Mouse (Mus musculus) right cerebral cortex, postnatal 10 days (tissue): Measurements from ENCODE around the gene Lmbr1l.

ENCODE experiments used
- DNase-seq, 2 experiments: peaks; one replicate each; pipeline ENCODE4 v3.0.0; 2021; ENCODE audit warnings: low spot score in 2 of 2

Gene Lmbr1l

DNA sequence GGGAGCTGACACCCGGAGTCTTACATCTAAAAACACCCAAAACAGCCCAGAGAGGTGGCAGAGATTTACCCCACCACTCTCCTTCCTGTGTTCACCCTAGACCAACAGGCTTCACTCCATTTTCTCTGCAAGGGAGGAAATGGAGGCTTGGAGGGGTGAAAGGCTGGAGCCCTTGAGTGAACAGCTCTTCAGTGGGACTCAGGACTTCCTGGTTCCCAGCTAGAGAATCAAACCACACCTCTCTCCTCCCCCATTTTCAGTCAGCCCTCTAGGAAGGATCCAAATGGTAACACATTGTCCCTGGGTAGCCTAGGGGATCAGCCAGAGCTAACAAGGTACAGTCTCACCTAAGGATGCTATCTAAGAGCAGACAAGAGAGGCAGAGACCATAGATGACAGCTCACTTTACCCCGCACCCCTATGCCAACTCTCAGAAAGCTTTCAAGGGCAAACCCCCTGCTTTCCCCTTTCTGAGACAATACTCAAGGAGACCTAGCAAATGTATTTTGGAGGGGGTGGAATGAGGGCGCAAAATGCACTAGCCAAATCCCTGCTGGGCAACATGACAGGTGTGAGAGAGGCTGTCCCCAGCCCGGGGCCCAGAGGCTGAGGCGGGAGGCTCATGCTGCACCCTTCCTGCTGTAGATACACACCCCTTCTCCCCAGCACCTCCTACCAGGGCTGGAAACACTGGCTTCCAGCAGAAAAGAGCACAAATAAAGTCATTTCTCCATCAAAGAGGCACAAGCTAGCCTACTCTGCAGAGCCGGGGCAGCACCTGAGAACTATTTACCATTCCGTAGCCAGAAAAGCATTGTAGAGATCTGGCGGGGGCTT lies 48.5 kb downstream of the Lmbr1l start:
- DNase-seq: no peak

DNA sequence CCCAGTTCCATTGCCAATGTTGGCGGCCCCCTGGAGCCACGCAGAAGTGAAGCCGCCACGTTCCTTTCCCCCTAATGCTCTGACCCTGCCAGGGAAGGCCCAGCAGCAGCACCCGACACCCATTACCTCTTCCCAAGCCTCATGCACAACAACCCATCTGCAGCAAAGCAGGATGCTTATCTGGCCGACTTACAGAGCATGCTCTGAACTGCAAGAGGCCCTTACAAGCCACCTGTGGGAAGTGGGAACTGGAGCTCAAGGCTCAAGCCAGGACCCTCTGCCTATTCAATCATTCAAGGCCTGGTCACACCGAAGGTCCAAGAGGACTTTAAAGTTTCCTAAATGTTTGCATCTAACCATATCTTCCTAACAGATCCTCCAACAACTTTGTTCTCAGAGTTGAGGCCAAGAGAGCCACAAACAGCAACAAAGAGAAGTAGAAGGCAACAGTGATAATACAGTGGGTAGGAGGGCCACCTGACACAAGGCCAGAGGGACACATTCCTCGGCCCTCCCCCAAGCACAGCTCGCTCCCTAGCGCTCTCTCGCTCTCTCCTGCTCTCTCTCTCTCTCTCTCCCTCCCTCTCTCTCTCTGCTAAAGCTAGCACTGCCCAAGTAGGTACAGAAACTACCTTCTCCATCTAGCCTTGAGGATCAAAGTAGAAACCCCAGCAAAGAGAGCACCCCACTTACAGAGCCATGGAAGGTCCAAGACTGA lies 49.5 kb downstream of the Lmbr1l start:
- no peak for DNase-seq

DNA sequence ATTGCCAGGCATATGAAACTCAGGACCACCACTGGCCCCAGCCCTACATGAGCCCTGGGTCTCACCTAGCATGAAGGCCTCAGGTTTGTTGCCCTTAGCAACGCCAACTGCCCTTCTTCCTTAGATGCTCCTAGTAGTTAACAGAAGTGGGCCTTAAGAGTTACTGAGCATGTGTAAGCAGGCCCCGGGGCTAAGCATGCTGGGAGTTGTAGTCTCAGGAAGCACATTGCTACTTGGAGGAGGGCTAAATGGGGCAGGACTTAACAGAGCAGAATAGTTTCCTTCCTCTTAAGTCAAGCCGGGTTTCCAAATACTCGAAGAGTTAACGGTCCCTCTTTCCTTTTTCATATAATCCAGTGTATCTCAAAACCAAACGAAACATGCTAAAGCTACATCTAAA lies 50.7 kb downstream of the Lmbr1l start:
- DNase-seq: peak; percentile 70 to 81

DNA sequence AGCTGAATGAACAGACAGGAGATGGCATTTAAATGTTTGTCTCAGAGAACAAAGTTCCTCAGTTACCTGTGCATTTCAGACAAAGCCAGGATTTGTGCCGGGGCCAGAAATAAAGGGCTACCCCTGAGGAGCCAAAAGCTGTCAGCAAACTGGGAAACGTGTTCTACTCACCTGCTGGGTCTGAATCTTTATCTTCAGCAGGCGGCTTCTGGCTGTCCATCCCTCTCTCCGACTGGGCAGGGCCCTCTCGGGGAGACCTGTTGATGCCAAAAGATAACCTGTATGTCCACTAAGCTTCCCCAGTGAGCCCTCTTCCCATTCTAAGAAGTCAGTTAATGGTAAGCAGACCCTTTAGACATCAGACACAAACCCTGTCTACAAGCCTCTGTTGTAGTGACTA lies 51.5 kb downstream of the Lmbr1l start:
- no peak for DNase-seq

DNA sequence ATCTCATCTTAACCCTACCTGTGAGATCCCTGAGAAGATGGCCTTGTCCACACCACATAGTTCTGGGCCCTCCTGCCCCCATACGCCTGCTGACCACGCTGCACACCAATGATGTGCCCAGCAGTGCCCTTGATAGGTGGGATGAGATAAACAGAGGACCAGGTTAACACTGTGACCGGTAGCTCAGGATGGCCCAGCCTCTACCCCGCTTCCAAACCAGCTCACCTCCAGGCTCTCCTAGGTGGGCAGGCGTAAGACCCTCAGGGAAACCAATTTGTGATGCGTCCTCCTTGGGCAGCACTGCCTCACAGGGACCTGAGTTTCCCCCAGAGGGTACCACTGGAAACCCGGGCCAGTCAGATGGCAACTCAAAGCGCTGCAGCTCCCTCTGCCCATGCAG lies 52.3 kb downstream of the Lmbr1l start:
- no peak for DNase-seq

DNA sequence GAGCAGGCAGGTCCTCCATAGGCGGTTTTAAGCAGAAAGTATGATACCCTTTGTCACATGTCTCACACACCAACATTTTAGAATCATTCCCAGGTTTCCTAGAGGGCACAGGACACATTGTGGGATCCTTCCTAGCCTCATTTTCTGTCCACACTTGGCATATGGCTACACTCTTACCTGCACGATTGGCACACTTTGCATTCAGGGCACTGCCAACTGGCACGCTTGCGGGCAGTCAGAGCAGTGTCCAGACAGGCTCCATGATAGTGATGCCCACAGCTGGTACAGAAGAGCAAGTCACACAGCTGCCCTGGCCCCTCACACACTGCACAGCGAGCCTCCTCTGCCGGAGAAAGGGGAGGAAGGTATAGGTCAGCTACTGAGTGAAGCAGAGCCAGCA lies 53.1 kb downstream of the Lmbr1l start:
- DNase-seq: no peak

DNA sequence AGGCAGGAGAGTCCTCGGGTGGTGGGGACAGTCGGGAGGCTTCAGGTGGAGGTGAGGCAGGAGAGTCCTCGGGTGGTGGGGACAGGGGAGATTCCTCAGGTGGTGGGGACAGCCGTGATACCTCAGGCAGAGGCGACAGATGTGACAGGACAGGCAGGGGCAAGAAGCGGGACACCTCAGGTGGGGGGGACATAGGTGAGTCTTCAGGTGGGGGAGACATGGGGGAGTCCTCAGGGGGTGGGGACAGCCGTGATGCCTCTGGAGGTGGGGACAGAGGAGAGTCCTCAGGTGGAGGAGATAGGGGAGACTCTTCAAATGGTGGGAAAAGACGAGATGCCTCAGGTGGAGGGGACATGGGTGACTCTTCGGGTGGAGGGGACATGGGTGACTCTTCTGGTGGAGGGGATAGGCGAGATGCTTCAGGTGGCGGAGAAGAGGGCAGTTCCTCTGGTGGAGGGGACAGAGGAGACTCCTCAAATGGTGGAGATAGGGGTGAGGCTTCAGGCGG lies 54.5 kb downstream of the Lmbr1l start:
- no peak for DNase-seq

DNA sequence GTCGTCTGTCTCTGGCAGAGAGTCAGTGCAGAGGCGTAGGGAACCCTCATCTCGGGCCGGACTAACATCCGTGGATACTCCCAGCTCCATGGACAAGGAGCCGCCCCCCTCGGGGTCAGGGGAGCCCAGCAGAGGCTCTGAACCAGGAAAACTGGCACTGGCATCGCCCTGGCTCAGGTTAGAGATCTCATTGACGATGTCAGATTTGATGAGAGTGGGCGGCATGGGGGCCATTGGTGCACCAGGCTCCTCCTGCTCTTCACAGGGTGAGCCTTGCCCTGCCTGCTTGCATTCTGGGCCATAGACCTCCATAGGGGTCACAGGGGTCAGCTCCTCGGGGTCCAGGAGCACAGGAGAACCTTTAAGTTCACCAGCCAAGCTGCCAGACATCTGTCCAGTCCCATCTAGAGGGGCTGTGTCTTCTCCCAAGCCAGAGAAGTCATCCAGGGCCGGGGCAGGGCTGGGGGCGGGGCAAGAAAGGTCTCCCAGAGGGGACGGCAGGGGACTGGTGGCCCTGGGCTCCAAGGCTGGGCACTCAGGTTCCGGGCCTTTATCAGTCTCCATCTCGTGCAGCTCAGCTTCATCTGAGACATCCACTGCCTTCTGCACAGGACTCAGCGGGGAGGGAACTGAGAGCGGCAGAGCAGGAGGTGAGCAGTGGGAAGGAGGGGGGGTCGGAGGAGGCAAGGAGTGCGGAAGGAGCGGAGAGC lies 56.2 kb downstream of the Lmbr1l start:
- DNase-seq: no peak

DNA sequence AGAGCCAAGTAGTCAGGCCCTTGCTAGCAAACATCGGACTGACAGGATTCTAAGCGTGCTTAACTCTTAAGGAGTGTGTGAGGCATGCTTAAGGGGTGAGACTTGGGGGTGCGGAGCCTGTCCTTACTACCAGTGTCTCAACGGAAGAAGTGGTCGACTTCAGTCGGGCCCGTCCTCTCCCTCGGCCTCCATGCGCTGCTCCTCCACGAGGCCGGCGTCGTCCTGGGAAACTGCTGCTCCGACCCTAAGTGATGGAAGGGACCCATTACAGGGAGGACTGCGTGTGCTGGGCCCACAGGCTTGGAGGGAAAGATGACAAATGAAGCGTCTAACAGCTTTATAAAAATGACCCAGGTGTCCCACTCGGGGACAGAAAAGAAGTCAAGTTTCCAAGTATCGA lies 57.1 kb downstream of the Lmbr1l start:
- DNase-seq: no peak

DNA sequence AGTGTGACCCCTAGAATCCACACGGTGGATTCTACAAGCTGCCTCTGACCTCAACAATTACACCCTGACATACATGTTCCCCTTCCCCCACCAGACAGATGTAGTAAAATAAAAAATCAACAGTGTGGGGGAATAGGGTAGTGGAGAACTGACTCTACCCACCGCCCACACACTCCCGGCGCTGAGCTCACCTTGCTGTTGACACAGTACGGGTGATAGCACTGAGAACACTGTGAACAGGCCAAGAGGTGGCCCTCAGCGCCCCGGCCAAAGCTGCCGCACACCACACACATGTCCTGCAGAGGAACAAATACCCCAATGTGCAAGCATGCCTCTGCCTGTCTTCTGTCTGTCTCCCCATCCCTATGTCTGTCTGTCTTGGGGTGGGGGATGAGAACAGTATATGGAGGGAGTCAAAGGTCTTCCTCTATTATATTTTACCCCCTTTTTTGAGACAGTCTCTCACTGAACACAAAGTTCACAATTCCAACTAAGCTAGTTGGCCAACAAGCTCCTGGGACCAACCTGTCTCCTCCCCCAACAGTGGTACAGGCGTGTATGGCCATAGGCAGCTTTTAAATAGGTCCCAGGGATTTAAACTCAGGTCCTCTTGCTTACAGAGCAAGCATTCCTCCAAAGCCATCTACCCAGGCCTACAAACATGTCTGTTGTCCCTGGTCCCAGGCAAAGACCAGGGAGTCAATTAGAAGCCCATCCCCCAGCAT lies 58.5 kb downstream of the Lmbr1l start:
- DNase-seq: no peak

DNA sequence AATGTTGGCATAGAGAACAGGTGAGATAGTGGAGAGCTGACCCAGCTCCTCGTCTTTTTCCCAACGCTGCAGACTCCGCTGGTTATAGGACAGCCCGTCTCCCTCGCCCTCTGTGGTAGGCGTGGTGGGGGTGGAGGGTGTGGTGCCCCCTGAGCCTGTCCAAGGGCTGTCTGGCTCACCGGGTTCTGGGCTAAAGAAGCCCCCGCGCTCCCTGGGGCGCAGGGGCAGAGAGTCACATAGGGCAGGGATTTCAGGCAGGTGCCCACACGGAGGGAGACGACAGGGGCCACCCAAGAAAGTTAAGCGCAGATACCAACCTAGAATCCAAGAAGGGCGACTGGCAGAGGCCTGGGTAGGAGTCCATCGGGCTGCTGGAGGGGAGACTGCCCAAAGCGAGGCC lies 63.8 kb downstream of the Lmbr1l start:
- DNase-seq: no peak
